Mouse (Mus musculus): ENCODE measurements at regions not wholly inside any gene's neighbourhood (a gene's known extent, or its start where the extent isn't known, plus 50 kb on each side); places are given as distances from the start of the nearest gene placed in this dataset.

DNA sequence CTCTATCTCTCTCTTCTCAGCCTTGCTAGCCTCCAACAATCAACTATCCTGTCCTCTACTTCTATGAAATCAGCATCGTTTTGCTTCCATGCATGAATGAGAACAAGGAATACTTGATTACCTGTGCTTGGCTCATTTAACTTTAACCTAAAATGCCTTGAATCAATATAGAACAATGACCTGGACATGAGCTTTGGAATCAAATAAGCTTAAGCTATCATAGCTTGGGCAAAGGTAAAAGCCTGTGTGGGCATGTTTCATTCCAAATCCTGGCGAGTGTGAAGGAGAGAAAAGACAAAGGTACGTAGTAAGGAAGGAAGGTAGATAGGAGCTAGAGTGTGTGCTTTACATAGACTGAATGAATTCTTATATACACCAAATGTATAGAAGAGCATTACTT lies 243.7 kb upstream of the Cpeb2 start:
- H3K4me3 ChIP-seq (ENCODE audit: insufficient read depth, poor library complexity, severe bottlenecking): no peak overlapping the region
- H3K27me3 ChIP-seq (ENCODE audit: control insufficient read depth, insufficient read depth, insufficient read length): no peaks in the 10 kb centered on the region
- no peaks in the 10 kb centered on the region for H3K36me3 ChIP-seq (ENCODE audit: control insufficient read depth, insufficient read depth)
- no peaks in the 10 kb centered on the region for H3K79me3 ChIP-seq (ENCODE audit: low read depth)
- no peak overlapping the region for H3ac ChIP-seq (ENCODE audit: control insufficient read depth, insufficient read length, low read depth)
- TF ChIP-seq MAX (IDR thresholded peaks at IDR 0.05) (no peak), FOSL1 (IDR thresholded peaks at IDR 0.05; ENCODE audit: insufficient read depth, low read length, poor library complexity, severe bottlenecking) (no peak), CEBPB (IDR thresholded peaks at IDR 0.05; ENCODE audit: low read depth) (no peak), MYOD1 (IDR thresholded peaks at IDR 0.05; ENCODE audit: control insufficient read depth, insufficient read length, low read depth) (no peak), USF1 (IDR thresholded peaks at IDR 0.05; ENCODE audit: low read depth) (no peak), MYOG (IDR thresholded peaks at IDR 0.05; ENCODE audit: control insufficient read depth, extremely low read depth, insufficient read length) (no peak), CTCF (IDR thresholded peaks at IDR 0.05; ENCODE audit: control insufficient read depth, insufficient read depth, insufficient read length) (no peak)
- no peaks in the 10 kb centered on the region for H3K79me2 ChIP-seq (ENCODE audit: control insufficient read depth, insufficient read depth)

DNA sequence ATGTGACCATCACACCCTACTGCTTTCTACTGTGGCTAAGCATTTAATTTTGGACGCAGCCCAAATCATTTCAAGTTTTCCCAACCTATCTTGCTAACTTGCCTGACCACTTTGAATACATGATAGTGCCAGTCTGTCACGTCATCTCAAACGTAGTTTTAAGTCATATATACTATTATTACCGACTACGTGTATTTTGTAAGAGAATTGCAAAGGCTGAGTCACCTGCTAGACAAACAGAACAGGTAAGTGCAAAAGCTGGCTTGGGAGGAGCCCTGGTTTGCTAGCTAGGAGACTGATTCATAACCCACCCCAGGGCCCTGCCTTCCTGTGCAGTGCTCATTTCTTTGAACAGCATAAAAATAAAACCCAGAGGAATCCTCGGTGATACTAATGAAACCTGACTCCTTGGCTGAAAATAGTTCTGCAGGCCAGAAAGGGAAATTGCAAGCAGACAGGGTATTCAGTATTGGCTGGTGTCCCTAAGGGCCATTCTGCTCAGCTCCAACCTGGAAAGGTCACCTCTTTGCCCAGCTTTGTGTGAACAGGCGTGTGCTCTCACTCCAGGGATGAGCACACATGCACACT lies 208.9 kb upstream of the Cpeb2 start:
- Histone ChIP-seq H3K36me3 (ENCODE audit: control insufficient read depth, insufficient read depth) (no peaks in the 10 kb centered on the region), H3K4me3 (ENCODE audit: insufficient read depth, poor library complexity, severe bottlenecking) (no peak overlapping the region), H3K79me2 (ENCODE audit: control insufficient read depth, insufficient read depth) (no peaks in the 10 kb centered on the region), H3K27me3 (ENCODE audit: control insufficient read depth, insufficient read depth, insufficient read length) (no peaks in the 10 kb centered on the region), H3K79me3 (ENCODE audit: low read depth) (no peaks in the 10 kb centered on the region), H3ac (ENCODE audit: control insufficient read depth, insufficient read length, low read depth) (no peak overlapping the region)
- TF ChIP-seq USF1 (IDR thresholded peaks at IDR 0.05; ENCODE audit: low read depth) (no peak), MYOG (IDR thresholded peaks at IDR 0.05; ENCODE audit: control insufficient read depth, extremely low read depth, insufficient read length) (no peak), CTCF (IDR thresholded peaks at IDR 0.05; ENCODE audit: control insufficient read depth, insufficient read depth, insufficient read length) (no peak), FOSL1 (IDR thresholded peaks at IDR 0.05; ENCODE audit: insufficient read depth, low read length, poor library complexity, severe bottlenecking) (no peak), MAX (IDR thresholded peaks at IDR 0.05) (no peak), MYOD1 (IDR thresholded peaks at IDR 0.05; ENCODE audit: control insufficient read depth, insufficient read length, low read depth) (no peak), CEBPB (IDR thresholded peaks at IDR 0.05; ENCODE audit: low read depth) (no peak)

DNA sequence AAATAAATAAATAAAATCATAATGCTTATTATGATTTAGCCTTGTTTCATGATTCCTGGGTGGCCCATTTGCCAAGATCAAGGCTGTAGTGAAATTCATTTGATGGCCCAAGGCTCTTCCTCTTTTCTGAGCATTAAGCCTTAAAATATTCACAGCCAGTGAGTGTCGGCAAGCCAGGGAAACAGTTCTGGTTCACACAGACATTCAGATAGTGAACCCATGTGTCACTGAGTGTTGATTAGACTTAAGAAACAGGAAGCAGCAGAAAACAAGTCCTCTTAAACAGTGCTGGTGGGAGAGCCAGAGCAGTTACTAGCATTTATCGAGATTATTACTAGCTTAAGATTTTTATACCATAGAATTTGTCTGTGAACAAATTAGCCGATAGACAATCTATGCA lies 201.7 kb upstream of the Cpeb2 start:
- Histone ChIP-seq H3K36me3 (ENCODE audit: control insufficient read depth, insufficient read depth) (no peaks in the 10 kb centered on the region), H3K27me3 (ENCODE audit: control insufficient read depth, insufficient read depth, insufficient read length) (no peaks in the 10 kb centered on the region), H3K79me3 (ENCODE audit: low read depth) (no peaks in the 10 kb centered on the region), H3ac (ENCODE audit: control insufficient read depth, insufficient read length, low read depth) (no peak overlapping the region), H3K79me2 (ENCODE audit: control insufficient read depth, insufficient read depth) (no peaks in the 10 kb centered on the region), H3K4me3 (ENCODE audit: insufficient read depth, poor library complexity, severe bottlenecking) (no peak overlapping the region)
- TF ChIP-seq USF1 (IDR thresholded peaks at IDR 0.05; ENCODE audit: low read depth): no peak
- no peak for TF ChIP-seq CEBPB (IDR thresholded peaks at IDR 0.05; ENCODE audit: low read depth)
- TF ChIP-seq MYOD1 (IDR thresholded peaks at IDR 0.05; ENCODE audit: control insufficient read depth, insufficient read length, low read depth): no peak
- TF ChIP-seq MAX (IDR thresholded peaks at IDR 0.05): no peak
- no peak for TF ChIP-seq FOSL1 (IDR thresholded peaks at IDR 0.05; ENCODE audit: insufficient read depth, low read length, poor library complexity, severe bottlenecking)
- TF ChIP-seq CTCF (IDR thresholded peaks at IDR 0.05; ENCODE audit: control insufficient read depth, insufficient read depth, insufficient read length): no peak
- TF ChIP-seq MYOG (IDR thresholded peaks at IDR 0.05; ENCODE audit: control insufficient read depth, extremely low read depth, insufficient read length): no peak

GRCm38 (mm10) chr5:43031916-43032315 lies 201.1 kb upstream of the Cpeb2 start:
- TF ChIP-seq CEBPB (IDR thresholded peaks at IDR 0.05; ENCODE audit: low read depth): no peak
- no peak for TF ChIP-seq USF1 (IDR thresholded peaks at IDR 0.05; ENCODE audit: low read depth)
- TF ChIP-seq MYOD1 (IDR thresholded peaks at IDR 0.05; ENCODE audit: control insufficient read depth, insufficient read length, low read depth): no peak
- no peak for TF ChIP-seq MAX (IDR thresholded peaks at IDR 0.05)
- TF ChIP-seq FOSL1 (IDR thresholded peaks at IDR 0.05; ENCODE audit: insufficient read depth, low read length, poor library complexity, severe bottlenecking): no peak
- TF ChIP-seq MYOG (IDR thresholded peaks at IDR 0.05; ENCODE audit: control insufficient read depth, extremely low read depth, insufficient read length): no peak
- TF ChIP-seq CTCF (IDR thresholded peaks at IDR 0.05; ENCODE audit: control insufficient read depth, insufficient read depth, insufficient read length): no peak
- Histone ChIP-seq H3K4me3 (ENCODE audit: insufficient read depth, poor library complexity, severe bottlenecking) (no peak overlapping the region), H3ac (ENCODE audit: control insufficient read depth, insufficient read length, low read depth) (no peak overlapping the region), H3K79me2 (ENCODE audit: control insufficient read depth, insufficient read depth) (no peaks in the 10 kb centered on the region), H3K27me3 (ENCODE audit: control insufficient read depth, insufficient read depth, insufficient read length) (no peaks in the 10 kb centered on the region), H3K36me3 (ENCODE audit: control insufficient read depth, insufficient read depth) (no peaks in the 10 kb centered on the region), H3K79me3 (ENCODE audit: low read depth) (no peaks in the 10 kb centered on the region)

GRCm38 (mm10) chr5:43034421-43034820 lies 198.5 kb upstream of the Cpeb2 start:
- Histone ChIP-seq H3ac (ENCODE audit: control insufficient read depth, insufficient read length, low read depth) (no peak overlapping the region), H3K36me3 (ENCODE audit: control insufficient read depth, insufficient read depth) (no peaks in the 10 kb centered on the region), H3K79me2 (ENCODE audit: control insufficient read depth, insufficient read depth) (no peaks in the 10 kb centered on the region), H3K4me3 (ENCODE audit: insufficient read depth, poor library complexity, severe bottlenecking) (no peak overlapping the region), H3K79me3 (ENCODE audit: low read depth) (no peaks in the 10 kb centered on the region), H3K27me3 (ENCODE audit: control insufficient read depth, insufficient read depth, insufficient read length) (no peaks in the 10 kb centered on the region)
- no peak for TF ChIP-seq CTCF (IDR thresholded peaks at IDR 0.05; ENCODE audit: control insufficient read depth, insufficient read depth, insufficient read length)
- no peak for TF ChIP-seq MYOD1 (IDR thresholded peaks at IDR 0.05; ENCODE audit: control insufficient read depth, insufficient read length, low read depth)
- no peak for TF ChIP-seq USF1 (IDR thresholded peaks at IDR 0.05; ENCODE audit: low read depth)
- TF ChIP-seq FOSL1 (IDR thresholded peaks at IDR 0.05; ENCODE audit: insufficient read depth, low read length, poor library complexity, severe bottlenecking): no peak
- TF ChIP-seq MYOG (IDR thresholded peaks at IDR 0.05; ENCODE audit: control insufficient read depth, extremely low read depth, insufficient read length): no peak
- TF ChIP-seq MAX (IDR thresholded peaks at IDR 0.05): no peak
- TF ChIP-seq CEBPB (IDR thresholded peaks at IDR 0.05; ENCODE audit: low read depth): no peak

All from C2C12 (cell line).